Mouse (Mus musculus) skeletal muscle tissue, adult 2 months (tissue): ENCODE measurements at regions not wholly inside any gene's neighbourhood (a gene's known extent, or its start where the extent isn't known, plus 50 kb on each side); places are given as distances from the start of the nearest gene placed in this dataset.

Experiments used
- DNase-seq: peaks from one replicate; pipeline ENCODE4 v3.0.0-alpha.2; 2012; ENCODE audit warnings: low read depth, low spot score

DNA sequence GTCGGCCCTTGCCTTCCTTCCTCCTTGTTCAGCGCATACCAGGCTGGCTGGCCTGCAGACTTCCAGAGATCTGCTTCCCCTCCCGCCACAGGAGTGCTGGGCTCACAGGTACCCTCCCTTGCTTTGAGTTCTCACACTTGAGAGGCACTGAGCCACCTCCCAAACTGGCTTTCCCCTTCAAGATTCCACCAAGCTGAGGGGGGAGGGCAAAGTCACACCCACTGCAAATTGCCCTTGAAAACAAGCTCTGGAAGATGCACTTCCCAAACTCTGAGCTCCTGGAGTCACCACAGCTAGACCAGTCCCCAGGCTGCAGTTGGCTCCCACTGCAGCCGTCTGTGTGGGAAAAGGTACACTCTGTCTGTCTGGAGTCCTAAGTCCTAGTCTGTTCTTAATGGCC, 142.1 kb upstream of the Slc22a12 start:
- DNase-seq: no peak

DNA sequence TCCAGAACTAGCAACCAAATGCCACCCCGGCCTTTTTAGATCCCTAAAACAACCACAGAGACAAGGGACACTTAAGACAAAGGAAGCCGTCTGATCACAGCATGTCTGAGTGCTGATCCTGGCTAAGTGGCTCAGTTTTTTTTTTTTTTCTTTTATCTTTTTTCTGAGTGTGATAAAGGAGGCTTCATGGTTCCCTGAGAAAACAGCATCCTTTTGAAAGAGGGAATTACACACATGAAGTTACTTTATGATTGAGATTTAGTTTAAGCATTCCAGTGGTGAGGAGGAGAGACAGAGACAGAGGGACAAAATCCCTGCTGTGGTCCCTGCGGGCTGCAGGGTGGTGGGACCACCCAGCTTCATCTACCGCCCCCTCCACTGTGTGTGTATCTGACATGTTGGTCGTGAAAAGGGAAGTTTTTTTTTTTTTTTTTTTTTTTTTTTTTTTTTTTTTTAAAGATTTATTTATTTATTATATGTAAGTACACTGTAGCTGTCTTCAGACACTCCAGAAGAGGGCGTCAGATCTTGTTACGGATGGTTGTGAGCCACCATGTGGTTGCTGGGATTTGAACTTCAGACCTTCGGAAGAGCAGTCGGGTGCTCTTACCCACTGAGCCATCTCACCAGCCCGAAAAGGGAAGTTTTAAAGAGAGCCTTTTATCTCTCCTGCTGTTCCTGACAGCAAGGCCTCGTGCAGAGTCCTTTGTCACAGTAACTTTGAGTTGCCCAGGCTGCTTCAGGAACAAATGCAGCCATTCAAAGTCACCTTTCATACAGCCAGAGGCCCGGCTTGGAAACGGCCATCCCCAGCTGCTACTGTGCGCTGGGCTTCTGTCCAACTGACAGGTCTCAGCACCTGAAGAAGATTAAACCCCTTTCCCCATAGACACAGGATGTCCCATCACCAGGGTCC, 136.8 kb upstream of the Slc22a12 start:
- DNase-seq: no peak

- DNase-seq: no peak
These were observed 134.7 kb upstream of the Slc22a12 start for GRCm38 (mm10) chr19:6677511-6677910.

DNA sequence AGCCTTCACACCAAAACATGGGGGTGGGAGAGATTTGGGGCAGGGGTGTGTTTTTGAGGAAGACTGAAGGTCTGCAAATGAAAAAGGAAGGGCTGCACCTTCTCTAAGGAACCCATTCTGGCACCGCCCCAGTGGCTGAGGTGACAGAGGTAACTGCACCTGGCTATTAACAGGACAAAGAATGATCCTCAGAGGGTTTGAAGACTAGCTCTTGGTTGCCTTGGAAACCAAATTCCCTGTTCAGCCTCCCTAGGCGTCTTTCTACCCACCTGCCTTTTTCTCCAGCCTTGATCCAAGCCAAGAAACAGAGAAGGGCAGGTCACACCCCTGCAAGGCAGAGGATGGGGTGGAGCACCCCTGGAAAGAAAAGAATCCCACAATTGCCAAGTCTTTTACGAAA, 132.8 kb upstream of the Slc22a12 start:
- no peak for DNase-seq

- DNase-seq: no peak
These were observed 128.9 kb upstream of the Slc22a12 start for GRCm38 (mm10) chr19:6671696-6672095.

- DNase-seq: no peak
These were observed 127.0 kb upstream of the Slc22a12 start for GRCm38 (mm10) chr19:6669881-6670280.

DNA sequence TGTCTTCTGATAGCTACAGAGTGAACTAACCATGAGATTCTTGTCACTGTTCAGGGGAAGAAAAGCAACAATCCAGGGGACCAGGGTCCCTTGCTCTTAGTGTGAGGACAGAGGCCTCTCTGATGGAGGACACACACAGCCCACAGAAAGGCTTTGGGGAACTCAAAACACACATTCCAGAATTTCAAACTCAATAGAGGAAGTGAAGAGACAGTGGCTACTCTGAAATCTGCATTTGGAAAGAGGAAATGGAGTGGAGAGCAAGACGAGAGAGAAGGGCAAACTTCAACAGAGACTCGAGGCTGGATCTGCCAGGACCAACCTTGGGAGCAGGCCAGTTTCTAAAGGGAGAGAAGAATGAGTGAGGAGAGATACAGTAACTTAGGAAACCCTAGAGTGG, 125.7 kb upstream of the Slc22a12 start:
- no peak for DNase-seq

DNA sequence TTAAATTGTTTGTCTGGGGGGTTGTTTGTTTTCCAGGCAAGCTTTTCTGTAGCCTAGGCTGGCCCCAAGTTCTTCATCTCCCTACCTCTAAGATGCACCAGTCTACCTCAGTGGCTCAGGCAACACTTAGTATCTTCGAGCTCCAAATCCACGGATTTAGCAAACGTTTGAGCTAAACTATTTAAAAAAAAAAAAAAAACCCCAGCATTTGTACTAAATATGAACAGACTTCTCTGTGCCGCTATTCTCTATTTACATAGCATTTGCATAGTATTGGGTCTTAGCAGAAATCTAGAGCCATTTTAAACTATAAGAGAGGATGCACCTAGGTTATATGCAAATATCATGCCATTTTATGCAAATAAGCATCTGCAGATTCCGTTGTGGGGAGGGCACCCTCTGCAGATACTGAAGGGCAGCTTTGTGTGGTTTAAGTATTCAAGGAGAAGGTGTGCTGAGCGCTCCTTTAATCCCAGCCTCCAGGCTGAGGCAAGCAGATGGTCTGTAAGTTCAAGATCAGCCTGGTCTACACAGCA, 123.4 kb upstream of the Slc22a12 start:
- no peak for DNase-seq

- no peak for DNase-seq
These were observed 122.6 kb upstream of the Slc22a12 start for GRCm38 (mm10) chr19:6665264-6666054.

DNA sequence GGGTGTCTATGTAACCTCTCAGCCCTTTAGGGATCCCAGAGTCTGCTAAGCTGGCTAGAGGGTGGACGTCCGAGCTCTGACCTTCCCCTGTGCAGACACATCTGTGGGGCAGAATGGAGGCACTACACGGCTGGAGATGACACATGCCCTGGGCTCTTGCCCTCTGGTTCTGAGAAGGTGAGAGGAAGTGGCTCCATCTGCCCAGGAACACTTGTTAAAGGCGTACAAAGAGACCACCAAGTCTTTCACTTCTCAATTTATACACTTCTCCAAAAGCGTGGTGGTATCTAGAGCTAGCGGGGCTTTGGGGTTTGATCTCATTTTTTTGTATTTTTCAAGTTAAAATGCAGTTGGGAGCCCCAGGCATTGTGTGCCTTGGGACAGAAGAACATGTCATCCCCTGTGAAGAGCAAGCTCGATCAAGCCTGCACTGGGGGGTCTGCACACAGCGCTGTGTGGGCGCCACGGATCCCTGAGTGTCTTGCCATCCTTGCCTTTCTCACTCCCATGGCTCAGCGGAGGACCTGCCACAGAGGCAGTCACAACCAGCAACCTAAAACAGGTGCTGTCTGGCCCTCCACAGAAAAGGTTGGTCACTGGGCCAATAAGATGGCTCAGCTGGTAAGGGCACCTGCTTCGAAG, 121.6 kb upstream of the Slc22a12 start:
- no peak for DNase-seq

- DNase-seq: peak; percentile 36
These were observed 120.6 kb upstream of the Slc22a12 start for GRCm38 (mm10) chr19:6663391-6663790.

- DNase-seq: no peak
These were observed 119.6 kb upstream of the Slc22a12 start for GRCm38 (mm10) chr19:6662346-6662939.

GRCm38 (mm10) chr19:6661508-6661871, 118.7 kb upstream of the Slc22a12 start:
- DNase-seq: no peak

DNA sequence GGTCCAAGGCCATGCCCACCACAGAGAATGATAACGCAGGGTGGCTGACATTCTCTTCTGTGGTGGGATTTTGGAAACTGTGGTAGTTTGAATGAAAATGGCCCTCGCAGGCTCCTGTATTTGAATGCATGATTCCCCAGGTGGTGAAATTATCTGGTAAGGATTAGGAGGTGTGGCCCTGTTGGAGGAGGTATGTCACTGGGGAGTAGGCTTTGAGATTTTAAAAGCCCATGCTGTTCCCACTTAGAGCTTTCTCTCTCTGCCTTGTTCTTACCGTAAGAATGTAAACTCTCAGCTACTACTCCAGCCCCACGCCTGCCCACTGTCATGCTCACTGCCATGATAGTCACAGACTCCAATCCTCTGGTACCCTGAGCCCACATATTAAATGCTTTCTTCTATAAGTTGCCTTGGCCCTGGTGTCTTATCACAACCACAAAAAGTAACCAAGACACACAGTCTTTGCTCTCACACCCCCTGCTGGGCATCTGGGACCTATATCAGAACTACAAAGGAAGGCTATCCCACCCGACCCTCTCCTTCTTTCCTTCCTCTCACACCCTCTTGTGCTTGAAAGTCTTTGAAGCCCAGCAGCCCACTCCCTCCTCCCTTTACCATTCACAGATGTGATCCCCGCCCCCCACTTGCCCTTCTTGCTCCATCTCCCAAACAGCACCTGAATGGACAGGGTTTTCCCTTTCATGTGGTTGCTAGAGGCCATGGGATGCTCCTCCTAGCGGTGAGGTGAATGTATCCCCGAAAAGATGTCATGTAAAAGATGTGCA, 118.1 kb upstream of the Slc22a12 start:
- DNase-seq: no peak

DNA sequence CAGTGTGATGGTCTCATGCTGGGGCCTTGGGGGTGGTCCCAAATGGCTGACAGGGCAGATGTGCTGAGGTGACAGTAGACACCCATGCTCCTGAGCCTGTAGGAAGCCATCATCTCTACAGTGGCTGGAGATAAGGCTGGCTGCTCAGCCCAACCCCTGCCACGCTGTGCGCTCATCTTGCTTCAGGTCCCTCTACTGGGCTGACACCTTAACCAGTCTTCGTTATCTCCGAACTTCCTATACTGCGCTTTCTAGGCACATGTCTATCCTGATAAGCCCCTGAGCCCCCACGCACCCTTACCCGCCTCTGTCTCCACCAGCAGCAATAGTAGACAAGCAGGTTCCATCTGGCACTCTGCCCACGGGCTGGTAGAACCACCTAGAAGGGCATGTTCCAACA, 117.3 kb upstream of the Slc22a12 start:
- DNase-seq: no peak

DNA sequence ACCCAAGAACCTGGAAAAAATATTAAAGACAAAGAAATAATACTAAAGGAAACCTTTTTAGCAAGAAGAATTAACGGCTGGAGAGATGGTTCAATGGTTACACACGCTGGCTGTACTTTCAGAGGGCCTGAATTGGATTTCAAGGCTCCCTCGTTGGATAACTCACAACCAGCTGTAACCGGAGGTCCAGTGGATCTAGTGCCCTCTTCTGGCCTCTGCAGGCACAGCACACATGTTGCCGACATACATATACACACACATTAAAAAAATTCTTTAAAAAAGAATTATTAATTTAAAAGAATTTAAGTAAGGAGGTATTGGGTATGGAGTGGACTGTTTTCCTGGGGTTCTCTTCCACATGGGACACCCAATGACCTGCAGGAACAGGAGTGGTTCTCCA, 111.7 kb upstream of the Slc22a12 start:
- no peak for DNase-seq

GRCm38 (mm10) chr19:6652775-6653174, 109.9 kb upstream of the Slc22a12 start:
- no peak for DNase-seq

- DNase-seq: no peak
These were observed 108.4 kb upstream of the Slc22a12 start for GRCm38 (mm10) chr19:6651192-6651591.

DNA sequence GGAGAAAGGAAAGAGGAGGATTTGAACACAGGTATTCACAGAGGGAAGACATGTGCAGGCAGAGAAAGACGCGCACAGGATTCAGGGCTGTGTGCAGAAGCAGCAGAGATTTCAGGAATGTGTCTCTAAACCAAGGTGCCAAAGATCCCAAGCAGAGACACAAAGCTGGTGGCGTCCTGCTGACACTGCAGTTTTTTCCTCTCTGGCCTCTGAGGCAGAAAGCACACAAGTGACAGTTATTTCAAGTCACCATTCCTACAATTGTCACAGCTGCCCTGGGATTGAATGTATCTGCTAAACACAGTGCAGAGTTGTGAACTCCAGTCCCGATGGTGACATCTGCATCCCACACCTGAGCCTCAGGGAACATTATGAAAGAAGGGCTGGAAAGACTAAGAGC, 107.1 kb upstream of the Slc22a12 start:
- DNase-seq: no peak

DNA sequence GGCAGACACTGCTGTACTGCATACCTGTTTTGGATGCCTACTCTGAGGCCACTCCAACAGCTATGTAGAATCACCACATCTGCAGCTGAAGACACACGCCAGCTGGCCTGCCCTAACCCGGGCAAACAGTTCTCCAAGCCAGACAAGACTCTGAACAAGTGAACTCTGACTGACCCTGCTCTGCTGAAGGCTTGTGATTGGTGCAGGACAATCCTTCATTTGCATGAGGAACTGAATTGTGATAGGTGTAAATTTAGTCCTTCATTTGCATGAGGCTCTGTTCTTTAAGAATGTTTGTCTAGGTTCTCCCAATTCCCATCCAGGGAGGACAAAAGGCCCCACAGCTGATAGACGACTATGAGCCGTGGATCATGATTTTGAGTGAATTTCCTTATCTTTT, 104.9 kb upstream of the Slc22a12 start:
- DNase-seq: no peak

GRCm38 (mm10) chr19:6647216-6647615, 104.4 kb upstream of the Slc22a12 start:
- no peak for DNase-seq
